Mouse (Mus musculus): ENCODE results near the gene Acap2.

Gene Acap2

GRCm38 (mm10) chr16:31200790-31201567, at the start of gene Acap2:
Acap2 (minus strand) TSS chr16:31201245.
- DNase-seq (ENCODE audit: low spot score in 2 of 2): peak; percentile 88 to 96

GRCm38 (mm10) chr16:31249401-31249800, 48.4 kb upstream of the Acap2 start:
- no peak for DNase-seq (ENCODE audit: low spot score in 2 of 2)

GRCm38 (mm10) chr16:31248717-31249116, 47.7 kb upstream of the Acap2 start:
- DNase-seq (ENCODE audit: low spot score in 2 of 2): no peak

- DNase-seq (ENCODE audit: low spot score in 2 of 2): no peak
Observed at GRCm38 (mm10) chr16:31247442-31247841, 46.4 kb upstream of the Acap2 start.

GRCm38 (mm10) chr16:31244053-31244452, 43.0 kb upstream of the Acap2 start:
- DNase-seq (ENCODE audit: low spot score in 2 of 2): no peak

GRCm38 (mm10) chr16:31241433-31241832, 40.4 kb upstream of the Acap2 start:
- DNase-seq (ENCODE audit: low spot score in 2 of 2): no peak

GRCm38 (mm10) chr16:31240569-31240968, 39.5 kb upstream of the Acap2 start:
- DNase-seq (ENCODE audit: low spot score in 2 of 2): no peak

GRCm38 (mm10) chr16:31238281-31238680, 37.2 kb upstream of the Acap2 start:
- no peak for DNase-seq (ENCODE audit: low spot score in 2 of 2)

- DNase-seq (ENCODE audit: low spot score in 2 of 2): peak; percentile 11 to 34
Observed at GRCm38 (mm10) chr16:31235457-31236310, 34.6 kb upstream of the Acap2 start.

- DNase-seq (ENCODE audit: low spot score in 2 of 2): no peak
Observed at GRCm38 (mm10) chr16:31234808-31235456, 33.9 kb upstream of the Acap2 start.

- DNase-seq (ENCODE audit: low spot score in 2 of 2): no peak
Observed at GRCm38 (mm10) chr16:31234356-31234755, 33.3 kb upstream of the Acap2 start.

- peak; percentile 24 to 63 for DNase-seq (ENCODE audit: low spot score in 2 of 2)
Observed at GRCm38 (mm10) chr16:31233541-31234339, 32.7 kb upstream of the Acap2 start.

- no peak for DNase-seq (ENCODE audit: low spot score in 2 of 2)
Observed at GRCm38 (mm10) chr16:31233167-31233498, 32.1 kb upstream of the Acap2 start.

- no peak for DNase-seq (ENCODE audit: low spot score in 2 of 2)
Observed at GRCm38 (mm10) chr16:31232491-31233166, 31.6 kb upstream of the Acap2 start.

- DNase-seq (ENCODE audit: low spot score in 2 of 2): no peak
Observed at GRCm38 (mm10) chr16:31231591-31231990, 30.5 kb upstream of the Acap2 start.

GRCm38 (mm10) chr16:31227746-31228145, 26.7 kb upstream of the Acap2 start:
- DNase-seq (ENCODE audit: low spot score in 2 of 2): no peak

GRCm38 (mm10) chr16:31215271-31215670, 14.2 kb upstream of the Acap2 start:
- no peak for DNase-seq (ENCODE audit: low spot score in 2 of 2)

- DNase-seq (ENCODE audit: low spot score in 2 of 2): no peak
Observed at GRCm38 (mm10) chr16:31213463-31213862, 12.4 kb upstream of the Acap2 start.

- DNase-seq (ENCODE audit: low spot score in 2 of 2): no peak
Observed at GRCm38 (mm10) chr16:31211503-31211902, 10.5 kb upstream of the Acap2 start.

GRCm38 (mm10) chr16:31210453-31210852, 9.4 kb upstream of the Acap2 start:
- no peak for DNase-seq (ENCODE audit: low spot score in 2 of 2)

- no peak for DNase-seq (ENCODE audit: low spot score in 2 of 2)
Observed at GRCm38 (mm10) chr16:31209911-31210310, 8.9 kb upstream of the Acap2 start.
